Mouse (Mus musculus) testis, adult 2 months (tissue): ENCODE measurements around the gene Pank3.

Experiments used
- CTCF ChIP-seq: fragments of 200-500 bp; IDR thresholded peaks from 2 replicates; pipeline ENCODE4 v1.5.1; 2012; ENCODE audit warnings: low read depth, mild to moderate bottlenecking, inconsistent platforms, low read length, moderate library complexity; ENCODE audit not compliant: control insufficient read depth, insufficient read depth, insufficient replicate concordance
- POLR2A ChIP-seq: fragments of 200-500 bp; IDR thresholded peaks from 2 replicates; pipeline ENCODE4 v1.6.1; 2012; ENCODE audit warnings: low read depth, mild to moderate bottlenecking, inconsistent platforms, low read length, moderate library complexity; ENCODE audit not compliant: control insufficient read depth

DNA sequence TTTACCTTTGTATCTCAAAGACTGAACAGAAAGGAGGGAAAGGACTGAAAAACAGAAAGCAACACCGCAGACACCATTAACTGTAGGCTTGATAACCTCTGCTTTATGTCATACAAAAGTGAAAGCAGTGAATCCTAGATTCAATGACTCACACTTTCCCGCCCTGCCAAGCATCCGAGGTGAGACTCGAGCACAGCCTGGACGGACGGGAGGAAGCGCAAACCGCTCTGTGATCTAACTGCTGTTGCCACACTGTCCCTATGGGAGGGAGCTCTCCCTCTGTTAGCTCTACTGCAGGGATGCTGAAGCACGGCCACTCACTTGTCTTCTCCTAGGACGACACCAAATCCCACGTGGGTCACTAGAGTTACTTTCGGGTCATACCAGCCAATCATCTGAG is 47.0 kb downstream of the Pank3 start:
- no peak for TF ChIP-seq CTCF
- no peak for TF ChIP-seq POLR2A
